Mouse (Mus musculus): ENCODE measurements around the gene Izumo4. TPM values are rescaled to one million over a fixed set of nuclear protein-coding genes. Genes with fewer than 3 reads are reported as not detected.

Gene Izumo4
- polyA plus RNA-seq, 1 experiment from 2014 or later, result 12.2 TPM

DNA sequence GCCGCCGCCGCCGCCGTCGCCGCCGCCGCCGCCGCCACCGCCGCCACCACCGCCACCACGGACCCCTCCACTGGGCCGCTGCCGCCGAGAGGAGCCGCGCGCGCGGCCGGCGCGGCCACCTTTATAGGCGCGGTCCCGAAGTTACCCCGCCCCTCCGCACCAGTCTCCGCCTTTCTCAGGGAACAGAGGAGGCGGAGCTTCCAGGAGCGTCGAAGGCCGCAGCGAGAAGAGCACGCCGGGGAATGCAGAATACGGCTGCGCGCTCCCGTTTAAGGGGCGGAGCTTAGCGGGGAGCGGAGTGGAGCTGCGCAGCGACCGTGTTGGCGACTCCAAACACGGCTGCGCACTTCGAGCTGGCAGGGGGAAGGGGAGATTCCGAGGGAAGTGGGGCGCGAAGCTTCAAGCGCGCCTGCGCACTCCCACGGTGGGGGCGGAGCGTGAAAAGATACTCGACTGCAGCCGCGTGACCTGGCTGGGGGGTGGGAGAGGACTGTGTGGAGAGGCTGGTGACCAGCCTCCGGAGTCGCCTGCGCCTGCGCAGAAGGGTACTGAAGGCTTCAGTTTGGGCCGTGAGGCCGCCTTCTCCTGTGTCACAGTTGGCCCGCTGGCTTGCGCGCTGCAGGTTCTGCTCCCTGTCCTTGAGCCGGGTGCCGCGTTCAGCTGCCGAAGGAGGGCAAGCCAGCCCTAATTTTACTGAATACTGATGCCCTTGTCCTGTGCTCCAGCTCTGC lies 25.6 kb upstream of the Izumo4 start:
- peak overlapping the region; percentile 80 for H3K4me3 ChIP-seq (ENCODE audit: low read depth, low read length)
- WGBS, result under 1% methylated on average over 71 of the region's 78 CpGs
- H3K4me1 ChIP-seq (replicated peaks; ENCODE audit: control insufficient read depth, insufficient read depth, low read length), result peaks cover 25% of the 10 kb centered on the region
- H3K36me3 ChIP-seq (ENCODE audit: control insufficient read depth, insufficient read depth), result peaks cover 14% of the 10 kb centered on the region
- no peak for TF ChIP-seq CTCF (IDR thresholded peaks at IDR 0.05; ENCODE audit: low read depth)
- ATAC-seq, result peak; percentile 89
- H3K9ac ChIP-seq (ENCODE audit: low read depth, low read length), result peak overlapping the region; percentile 89
- H3K4me2 ChIP-seq (replicated peaks; ENCODE audit: low read depth), result peak overlapping the region; percentile 91
- H3K27me3 ChIP-seq (replicated peaks; ENCODE audit: control insufficient read depth, insufficient read depth, low read length), result no peaks in the 10 kb centered on the region
- no peaks in the 10 kb centered on the region for H3K9me3 ChIP-seq (ENCODE audit: control insufficient read depth)
- peak overlapping the region; percentile 96 for H3K27ac ChIP-seq (ENCODE audit: low read depth, low read length)

DNA sequence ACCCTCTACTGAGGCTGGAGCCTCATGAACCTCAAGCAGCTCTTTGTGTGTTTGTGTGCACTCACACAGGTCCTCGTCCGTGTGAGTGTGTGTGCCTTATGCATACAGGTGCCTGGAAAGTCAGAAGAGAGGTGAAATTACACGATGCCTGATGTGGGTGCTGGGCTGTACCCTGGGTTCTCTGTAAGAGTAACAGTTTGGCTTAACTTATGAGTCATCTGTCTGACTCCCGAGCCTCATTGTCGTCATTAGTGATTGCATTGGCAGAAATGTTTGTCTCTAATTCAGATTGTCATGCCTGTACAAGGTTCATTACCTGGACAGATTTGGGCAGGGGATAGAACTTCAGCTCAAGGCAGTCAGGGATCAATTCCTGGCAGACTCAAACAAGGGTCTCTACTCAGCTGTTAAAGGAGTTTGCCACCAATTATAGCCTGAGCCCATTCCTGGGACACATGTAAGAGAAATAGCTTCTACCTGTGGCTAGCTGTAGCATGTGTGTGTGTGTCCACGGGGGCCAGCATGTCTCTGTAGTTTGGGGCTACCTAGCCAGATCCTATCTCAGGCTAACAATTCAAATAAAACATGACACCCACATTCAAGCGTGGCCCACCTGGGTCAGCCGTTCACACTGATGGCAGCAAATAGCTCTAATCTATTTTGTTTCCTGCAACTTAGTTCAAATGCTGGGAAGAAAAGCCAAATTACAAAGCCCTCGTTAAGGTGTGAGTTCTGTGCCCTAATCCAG lies 24.7 kb upstream of the Izumo4 start:
- no peak for TF ChIP-seq CTCF (IDR thresholded peaks at IDR 0.05; ENCODE audit: low read depth)
- Histone ChIP-seq H3K27ac (ENCODE audit: low read depth, low read length) (peak overlapping the region; percentile 96), H3K9ac (ENCODE audit: low read depth, low read length) (peak overlapping the region; percentile 47), H3K4me3 (ENCODE audit: low read depth, low read length) (peak overlapping the region; percentile 80), H3K27me3 (replicated peaks; ENCODE audit: control insufficient read depth, insufficient read depth, low read length) (no peaks in the 10 kb centered on the region), H3K36me3 (ENCODE audit: control insufficient read depth, insufficient read depth) (0 out of 2 replicates have a peak, but pooled peaks cover 5% of the 10 kb centered on the region), H3K9me3 (ENCODE audit: control insufficient read depth) (no peaks in the 10 kb centered on the region), H3K4me2 (replicated peaks; ENCODE audit: low read depth) (peak overlapping the region; percentile 66), H3K4me1 (replicated peaks; ENCODE audit: control insufficient read depth, insufficient read depth, low read length) (peaks cover 25% of the 10 kb centered on the region)
- 17% methylated on average over 9 of the region's 9 CpGs for WGBS
- ATAC-seq, result no peak

DNA sequence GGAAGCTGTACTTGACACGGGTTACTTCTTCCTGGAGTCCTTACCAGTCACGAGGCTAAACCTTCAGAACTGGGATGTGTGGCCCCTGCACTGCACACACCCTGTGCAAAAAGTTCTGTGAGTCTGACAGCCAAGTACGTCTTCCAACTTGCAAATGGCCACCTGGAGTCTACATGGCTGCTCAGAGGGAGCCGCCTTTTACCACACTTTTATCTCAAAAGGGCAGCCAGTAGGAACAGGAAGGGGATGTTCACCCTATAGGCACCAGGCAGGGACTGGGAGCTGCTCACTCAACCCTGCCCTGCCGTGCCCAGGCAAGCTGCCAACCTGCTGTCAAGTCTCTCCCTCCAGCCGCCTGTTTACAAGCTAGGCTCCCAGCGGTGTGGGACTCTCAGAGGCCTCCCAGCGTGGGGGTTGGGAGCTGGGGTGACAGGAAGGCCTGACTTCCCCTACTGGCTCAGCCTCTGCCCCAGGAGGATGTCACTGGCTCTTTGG lies 24.0 kb upstream of the Izumo4 start, which contains the start of gene Mknk2:
Gene Mknk2 (minus strand): TSS at position 171 of the 495 bp plus-strand sequence.
- ATAC-seq, result peak; percentile 60
- Histone ChIP-seq H3K36me3 (ENCODE audit: control insufficient read depth, insufficient read depth) (no peaks in the 10 kb centered on the region), H3K4me3 (ENCODE audit: low read depth, low read length) (peak within 1 kb of the TSS; percentile 80), H3K4me1 (replicated peaks; ENCODE audit: control insufficient read depth, insufficient read depth, low read length) (peaks cover 25% of the 10 kb centered on the region), H3K27ac (ENCODE audit: low read depth, low read length) (peak within 1 kb of the TSS; percentile 96), H3K27me3 (replicated peaks; ENCODE audit: control insufficient read depth, insufficient read depth, low read length) (no peaks in the 10 kb centered on the region), H3K9ac (ENCODE audit: low read depth, low read length) (peak within 1 kb of the TSS; percentile 47), H3K4me2 (replicated peaks; ENCODE audit: low read depth) (peak within 1 kb of the TSS; percentile 66), H3K9me3 (ENCODE audit: control insufficient read depth) (no peaks in the 10 kb centered on the region)
- 4% methylated on average over 8 of the region's 8 CpGs for WGBS
- no peak for TF ChIP-seq CTCF (IDR thresholded peaks at IDR 0.05; ENCODE audit: low read depth)

DNA sequence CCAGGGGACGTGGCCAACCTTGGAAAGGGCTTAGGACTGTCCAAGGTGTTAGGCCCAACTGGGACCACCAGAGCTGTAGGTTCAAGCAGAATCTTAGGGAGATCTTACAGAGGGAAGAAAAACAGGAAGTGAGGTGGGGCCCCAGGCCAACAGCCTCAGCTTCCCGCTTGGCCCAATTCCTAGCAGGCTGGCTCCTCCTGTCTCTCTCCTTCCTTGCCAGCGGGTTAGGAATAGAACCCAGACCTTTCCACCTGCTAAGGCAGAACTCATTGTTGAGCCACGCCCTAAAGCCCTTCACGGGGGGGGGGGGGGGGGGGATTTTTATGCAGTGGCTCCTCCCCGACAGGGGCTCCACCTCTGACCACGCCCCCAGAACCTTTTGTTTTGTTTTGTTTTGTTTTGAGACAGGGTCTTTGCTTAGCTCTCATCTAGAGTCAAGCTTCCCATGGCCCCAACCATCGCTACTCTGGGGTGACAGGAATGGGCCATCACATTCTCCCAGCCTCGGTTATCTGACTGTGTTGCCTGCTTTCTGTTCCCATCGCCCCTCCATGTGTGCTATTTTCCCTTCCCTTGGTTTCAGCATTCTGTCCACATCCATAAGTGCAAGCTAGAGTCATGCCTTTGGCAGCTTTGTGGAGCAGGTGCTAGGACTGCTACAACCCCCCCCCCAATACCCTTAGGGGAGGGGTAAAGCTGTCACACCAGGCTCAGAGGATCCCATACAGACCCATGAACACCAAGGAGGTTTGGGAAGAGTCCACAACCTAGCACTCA lies 23.2 kb upstream of the Izumo4 start:
- WGBS, result 49% methylated on average over 8 of the region's 10 CpGs
- Histone ChIP-seq H3K4me2 (replicated peaks; ENCODE audit: low read depth) (peak overlapping the region; percentile 66), H3K36me3 (ENCODE audit: control insufficient read depth, insufficient read depth) (no peaks in the 10 kb centered on the region), H3K9ac (ENCODE audit: low read depth, low read length) (peak overlapping the region; percentile 11; the same call in 1 of the 2 replicates), H3K27ac (ENCODE audit: low read depth, low read length) (peak overlapping the region; percentile 96), H3K4me1 (replicated peaks; ENCODE audit: control insufficient read depth, insufficient read depth, low read length) (peaks cover 21% of the 10 kb centered on the region), H3K27me3 (replicated peaks; ENCODE audit: control insufficient read depth, insufficient read depth, low read length) (no peaks in the 10 kb centered on the region), H3K4me3 (ENCODE audit: low read depth, low read length) (no peak overlapping the region), H3K9me3 (ENCODE audit: control insufficient read depth) (no peaks in the 10 kb centered on the region)
- TF ChIP-seq CTCF (IDR thresholded peaks at IDR 0.05; ENCODE audit: low read depth), result no peak
- ATAC-seq, result no peak

DNA sequence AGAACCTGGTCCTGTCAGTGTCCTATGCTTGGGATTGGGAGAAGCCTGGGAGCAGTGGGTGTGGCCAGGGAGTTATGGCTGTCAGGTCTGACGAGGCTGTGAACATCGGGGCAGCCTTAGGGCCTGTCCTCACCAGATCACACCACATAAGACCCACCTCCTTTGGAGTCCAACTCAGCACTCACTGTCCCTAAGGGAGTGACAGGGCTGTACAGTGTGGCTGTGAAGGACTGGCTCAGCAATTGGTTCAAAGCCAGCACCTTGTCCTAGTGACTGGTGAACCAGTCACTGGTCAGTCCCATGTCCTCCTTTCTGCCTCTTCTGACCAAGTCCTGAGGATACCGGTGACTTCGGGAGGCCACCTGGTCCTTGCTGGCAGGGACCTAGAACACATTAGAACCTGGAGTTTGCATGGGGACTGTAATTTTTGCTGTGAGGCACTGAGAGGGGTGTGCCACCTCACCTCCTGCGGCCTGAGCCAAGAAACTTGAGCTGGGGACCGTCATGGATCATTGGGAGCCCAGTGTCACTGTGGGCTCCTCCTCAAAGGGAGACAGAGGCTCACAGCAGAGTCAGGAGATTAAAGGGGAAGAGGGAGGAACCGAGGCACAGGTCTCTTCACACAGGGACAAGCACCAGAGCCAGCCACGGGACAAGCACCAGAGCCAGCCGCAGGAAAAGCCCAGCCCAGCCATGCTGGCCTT lies 22.3 kb upstream of the Izumo4 start:
- Histone ChIP-seq H3K27ac (ENCODE audit: low read depth, low read length) (peak overlapping the region; percentile 96), H3K36me3 (ENCODE audit: control insufficient read depth, insufficient read depth) (no peaks in the 10 kb centered on the region), H3K9me3 (ENCODE audit: control insufficient read depth) (no peaks in the 10 kb centered on the region), H3K4me1 (replicated peaks; ENCODE audit: control insufficient read depth, insufficient read depth, low read length) (peaks cover 12% of the 10 kb centered on the region), H3K4me3 (ENCODE audit: low read depth, low read length) (no peak overlapping the region), H3K4me2 (replicated peaks; ENCODE audit: low read depth) (no peak overlapping the region), H3K9ac (ENCODE audit: low read depth, low read length) (no peak overlapping the region), H3K27me3 (replicated peaks; ENCODE audit: control insufficient read depth, insufficient read depth, low read length) (no peaks in the 10 kb centered on the region)
- no peak for TF ChIP-seq CTCF (IDR thresholded peaks at IDR 0.05; ENCODE audit: low read depth)
- no peak for ATAC-seq
- 55% methylated on average over 9 of the region's 9 CpGs for WGBS
